Mouse (Mus musculus) kidney, adult 8-10 months (tissue): ENCODE data around the gene Lsm7.

ENCODE experiments used
- DNase-seq, 2 experiments: peaks; one replicate each; pipeline ENCODE4 v3.0.0; 2022

The Lsm7 gene

DNA sequence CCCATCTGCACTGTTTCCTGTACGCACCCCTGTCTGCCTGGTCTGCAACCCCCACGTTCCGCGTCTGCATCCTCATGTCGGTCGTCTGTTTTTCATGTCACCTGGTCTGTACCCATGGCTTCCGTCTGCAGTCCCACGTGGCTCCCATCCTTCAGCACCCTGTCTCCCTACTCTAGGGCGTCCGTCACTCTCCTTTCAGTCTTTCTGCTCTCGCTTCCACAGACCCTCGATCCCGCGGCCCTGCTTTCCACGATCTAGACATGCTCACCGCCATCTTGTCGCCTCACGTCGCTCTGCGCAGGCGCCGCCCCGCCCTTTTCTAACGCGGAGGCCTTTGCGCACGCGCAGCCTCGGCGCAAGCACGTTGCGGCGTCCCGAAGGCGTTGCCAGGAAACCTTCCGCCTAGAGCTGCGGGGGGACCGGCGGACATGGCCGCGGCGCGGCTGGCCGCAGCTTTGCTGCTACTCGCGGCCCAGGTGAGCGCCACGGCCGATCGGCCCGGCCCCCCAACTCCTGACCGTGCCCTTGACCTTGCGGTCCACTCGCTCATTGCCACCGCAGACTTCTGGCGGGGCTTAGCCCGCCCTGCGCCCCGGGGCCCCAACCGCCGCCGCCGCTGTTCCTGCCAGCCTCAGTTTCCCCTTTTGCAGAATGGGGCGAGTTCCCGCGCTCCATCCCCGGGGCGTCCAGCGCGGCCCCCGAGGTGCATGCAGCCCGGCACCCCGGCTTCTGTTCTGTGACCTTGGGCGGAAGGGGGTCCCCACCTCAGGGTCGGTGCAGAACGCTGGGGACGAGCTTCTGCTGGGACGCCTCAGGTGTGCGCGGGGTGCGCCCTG, at the start of gene Lsm7, which contains the start of gene Sppl2b:
Gene Lsm7 (minus strand): TSS at position 297 of the 836 bp plus-strand sequence.
Gene Sppl2b (plus strand): TSS at position 363 of the 836 bp plus-strand sequence.
- peak; percentile 94 to 96 for DNase-seq

DNA sequence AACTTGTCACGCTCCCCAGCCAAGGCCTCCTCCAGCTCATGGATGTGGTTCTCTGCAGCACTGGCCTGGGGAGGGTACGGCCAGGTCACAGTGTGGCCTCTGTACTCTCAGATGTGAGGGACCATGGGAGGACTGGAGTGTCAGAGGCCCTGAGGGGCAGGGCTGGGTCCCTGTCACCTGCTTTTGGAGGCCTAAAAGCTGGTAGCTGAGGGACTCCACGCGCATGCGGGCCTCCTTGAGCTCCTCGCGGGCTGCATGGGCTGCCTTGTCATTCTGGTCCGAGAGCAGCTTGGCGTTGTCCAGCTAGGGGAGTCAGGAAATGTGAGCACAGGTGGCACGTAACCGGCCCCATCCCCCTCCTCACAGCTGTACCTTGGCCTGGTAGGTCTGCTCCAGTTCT, 49.7 kb upstream of the Lsm7 start:
- DNase-seq, result no peak

DNA sequence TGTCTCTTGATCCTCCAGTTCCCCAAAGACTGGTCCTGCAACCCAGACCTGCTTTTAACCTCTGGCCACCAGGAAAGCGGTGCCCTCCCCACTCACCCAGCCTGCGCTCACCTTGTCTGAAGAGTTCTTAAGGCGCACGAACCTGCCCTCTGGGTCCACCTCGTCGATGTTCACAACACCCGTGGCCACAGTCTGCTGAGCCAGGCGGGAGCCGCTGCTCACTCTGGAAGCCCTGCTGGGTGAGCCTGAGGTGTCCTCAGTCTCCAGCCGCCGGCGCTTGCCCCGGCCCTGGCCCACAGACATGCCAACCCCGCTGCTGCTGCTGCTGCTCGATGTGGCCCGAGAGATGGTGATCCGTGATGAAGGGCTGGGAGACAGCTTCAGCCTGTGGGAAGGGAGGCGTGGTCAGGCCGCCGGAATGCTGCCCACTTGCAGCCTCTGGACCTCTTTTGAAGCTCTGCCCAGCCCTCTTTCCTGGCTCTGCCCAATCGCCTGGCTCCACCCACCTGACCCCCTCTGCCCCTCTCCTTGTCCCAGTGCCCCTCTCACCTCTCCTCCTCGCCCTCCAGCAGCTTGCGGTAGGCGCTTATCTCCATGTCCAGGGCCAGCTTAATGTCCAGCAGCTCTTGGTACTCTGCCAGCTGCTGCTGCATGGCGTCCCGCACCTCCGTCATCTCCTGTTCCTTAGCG, 49.1 kb upstream of the Lsm7 start:
- DNase-seq, result peak in 1 of 2 experiments; percentile 18

DNA sequence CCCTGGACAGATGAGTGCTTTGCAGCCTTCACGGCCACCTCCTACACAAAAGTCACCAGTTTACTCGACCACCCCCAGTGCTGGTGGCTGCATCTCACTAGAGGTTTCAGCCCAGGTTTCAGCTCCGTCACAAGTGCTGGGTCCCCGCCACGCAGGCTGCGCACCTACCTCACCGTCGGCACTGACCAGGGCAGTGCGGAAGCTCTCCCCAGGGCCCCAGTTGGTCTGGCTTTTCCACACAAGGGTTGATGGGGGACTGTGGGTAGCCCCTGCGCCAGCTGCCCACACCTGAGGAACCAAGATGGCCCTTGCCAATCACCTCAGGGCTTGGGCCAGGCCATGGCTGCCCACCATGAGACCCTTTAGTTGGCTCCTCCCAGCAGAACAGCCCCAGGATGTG, 48.3 kb upstream of the Lsm7 start:
- DNase-seq, result no peak

DNA sequence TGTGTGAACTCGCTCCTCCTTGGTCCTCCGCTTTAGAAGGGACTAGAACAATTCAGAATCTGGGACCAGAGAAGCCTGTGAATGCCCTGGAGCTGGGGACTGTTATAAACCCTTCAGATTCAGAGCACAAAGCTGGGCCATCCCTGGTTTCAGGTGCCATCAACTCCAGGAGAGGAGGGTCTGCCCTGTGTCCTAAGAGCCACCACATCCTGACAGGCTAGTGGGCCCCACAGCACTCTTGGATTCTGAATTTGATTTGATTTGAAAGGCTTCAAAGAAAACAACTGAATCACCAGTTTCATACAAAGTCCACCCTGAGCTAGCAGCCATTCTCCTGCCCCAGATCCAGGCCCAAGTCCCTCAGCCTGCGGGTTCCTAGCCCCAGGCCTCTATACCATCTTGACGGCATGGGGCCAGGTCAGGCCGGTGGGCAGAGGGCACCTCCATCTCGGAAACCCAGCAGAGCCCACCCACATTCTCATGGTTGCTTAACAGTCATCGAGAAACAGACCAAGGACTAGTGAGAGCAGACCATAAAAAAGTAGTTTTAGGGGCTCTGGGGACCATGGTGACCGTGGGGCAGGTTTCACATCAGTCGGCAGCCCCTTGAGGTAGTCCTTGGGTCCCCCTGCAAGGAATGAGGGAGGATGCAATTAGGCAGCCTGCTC, 47.4 kb upstream of the Lsm7 start:
- no peak for DNase-seq

DNA sequence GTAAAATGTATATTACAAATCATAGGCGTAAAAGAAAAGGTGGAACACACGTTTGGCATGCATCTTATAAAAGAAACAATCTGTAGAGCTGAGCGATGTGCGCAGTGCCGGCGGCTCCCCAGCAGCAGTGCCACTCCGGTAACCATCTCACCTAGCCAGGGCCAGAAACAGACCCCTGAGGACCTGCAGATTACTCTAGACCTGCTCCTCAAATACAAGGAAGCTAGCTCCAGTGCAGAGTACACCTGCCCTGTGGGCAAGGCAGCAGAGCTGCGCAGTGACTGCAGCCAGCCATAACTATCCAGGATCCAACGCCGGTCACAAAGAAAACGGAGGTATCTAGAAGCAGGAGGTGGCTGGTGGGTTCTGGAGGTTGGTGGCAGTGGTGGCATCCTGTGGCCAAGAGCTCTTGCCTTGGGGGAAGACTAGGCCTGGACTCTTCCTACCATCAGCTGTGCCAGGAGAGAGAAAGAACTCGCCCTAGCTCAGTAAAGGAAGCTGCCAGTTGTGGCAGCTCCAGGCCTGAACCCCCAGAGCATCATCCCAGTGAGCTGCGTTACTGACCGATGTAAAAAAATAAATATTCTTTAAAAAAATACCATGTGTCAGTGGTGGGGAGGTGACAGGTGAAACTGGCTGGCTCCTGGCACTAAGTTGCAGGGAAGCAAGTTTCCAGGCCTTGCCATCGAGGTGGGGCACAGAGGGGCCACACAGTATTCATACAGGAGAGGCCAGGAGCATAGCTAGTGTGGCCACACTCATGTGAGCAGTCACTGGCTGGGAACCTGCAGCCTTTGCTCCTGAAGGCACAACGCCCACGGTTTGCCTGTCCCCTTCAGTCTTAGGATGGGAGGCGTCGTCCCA, 46.6 kb upstream of the Lsm7 start:
- DNase-seq, result peak in 1 of 2 experiments; percentile 34

DNA sequence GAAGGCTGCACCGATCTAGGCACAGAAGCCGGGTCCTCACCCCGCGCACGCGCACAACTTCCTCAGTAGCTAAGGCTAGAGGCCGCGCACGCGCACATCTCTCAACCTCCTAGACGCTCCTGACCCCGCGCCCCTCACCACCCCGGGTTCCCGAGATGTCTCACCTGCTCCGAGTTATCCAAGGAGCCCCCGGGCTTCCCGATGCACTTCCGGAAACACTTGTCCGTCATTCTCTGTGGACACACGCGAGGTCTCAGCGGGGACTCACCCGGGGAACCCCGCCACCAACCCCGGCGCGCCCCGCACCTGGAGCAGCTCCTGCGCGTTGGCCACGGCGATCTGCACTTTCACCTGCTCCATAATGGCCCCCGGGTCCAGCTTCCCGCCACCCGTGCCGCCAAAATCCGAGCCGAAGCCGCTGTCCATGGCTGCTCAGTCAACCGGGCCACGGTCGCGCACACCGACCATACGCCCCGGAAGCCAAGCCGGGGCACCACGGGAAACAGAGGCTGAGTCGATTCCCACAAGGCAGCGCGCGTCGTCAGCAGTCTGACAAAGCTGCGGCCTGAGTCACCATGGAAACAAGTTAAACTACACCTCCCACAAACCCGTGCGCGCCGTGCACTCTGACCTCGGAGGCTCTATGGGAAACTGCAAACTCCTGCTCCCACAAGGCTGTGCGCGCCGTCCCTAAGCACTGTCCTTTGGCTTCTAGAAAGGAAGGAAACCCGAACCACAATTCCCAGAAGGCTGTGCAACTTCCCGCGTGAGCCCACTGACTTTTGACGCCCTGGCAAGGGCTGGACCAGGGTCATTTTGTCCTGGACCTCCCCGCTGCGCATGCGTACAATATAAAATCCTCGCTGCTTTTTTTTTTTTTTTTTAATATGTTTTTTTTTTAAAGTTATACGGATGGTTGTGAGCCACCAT, 45.6 kb upstream of the Lsm7 start, which contains the start of gene Timm13:
Gene Timm13 (minus strand): TSS at position 652 of the 930 bp plus-strand sequence.
- peak; percentile 99 to 100 for DNase-seq

DNA sequence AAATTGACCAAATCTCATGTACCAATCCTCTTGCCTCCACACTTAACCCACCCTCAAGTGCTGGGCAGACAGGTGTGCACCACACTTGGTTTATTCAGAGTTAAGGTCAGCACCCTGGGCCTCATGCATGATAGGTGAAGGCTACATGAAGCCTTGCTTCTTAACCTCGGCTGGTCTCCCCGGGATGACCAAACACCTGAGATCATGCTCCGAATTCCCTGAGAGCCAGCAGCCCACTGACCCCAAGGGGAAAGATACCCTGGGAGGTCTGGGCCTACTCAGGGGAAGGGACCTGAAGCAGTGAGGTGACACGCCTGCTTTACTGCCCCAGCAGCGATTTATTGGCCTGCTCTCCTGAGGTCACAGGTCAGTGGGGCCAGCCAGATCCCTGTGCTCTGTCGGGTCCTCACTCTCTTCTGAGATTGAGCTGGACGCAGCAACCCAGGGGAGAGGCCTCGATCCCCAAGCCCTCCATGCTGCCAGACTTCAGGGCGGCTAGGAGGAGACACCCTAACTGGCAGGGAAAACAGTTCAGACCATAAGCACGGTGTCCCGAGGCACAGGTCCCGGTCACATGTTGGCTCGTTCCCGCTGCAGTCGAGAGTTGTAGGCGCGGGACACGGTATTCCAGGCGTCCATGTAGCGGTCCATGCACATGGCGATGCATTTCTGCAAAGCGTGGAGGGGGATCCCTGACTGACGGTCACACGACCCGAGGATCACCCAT, 44.7 kb upstream of the Lsm7 start:
- no peak for DNase-seq

DNA sequence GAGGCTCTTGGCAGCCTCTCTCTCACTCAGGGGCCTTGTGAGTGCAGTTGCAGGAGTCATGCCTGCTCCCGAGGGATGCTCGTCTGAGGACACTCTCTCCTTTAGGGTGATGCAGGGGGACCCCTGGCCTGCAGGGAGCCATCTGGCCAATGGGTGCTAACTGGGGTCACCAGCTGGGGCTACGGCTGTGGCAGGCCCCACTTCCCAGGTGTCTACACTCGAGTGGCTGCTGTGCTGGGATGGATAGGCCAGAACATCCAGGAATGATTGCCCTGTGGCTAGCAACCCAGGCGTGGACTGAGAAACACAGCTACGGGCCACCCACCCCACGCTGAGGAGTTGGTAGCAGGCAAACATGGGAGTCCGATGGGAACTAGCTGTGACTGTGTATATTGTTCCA, 44.1 kb upstream of the Lsm7 start:
- DNase-seq, result peak in 1 of 2 experiments; percentile 15

DNA sequence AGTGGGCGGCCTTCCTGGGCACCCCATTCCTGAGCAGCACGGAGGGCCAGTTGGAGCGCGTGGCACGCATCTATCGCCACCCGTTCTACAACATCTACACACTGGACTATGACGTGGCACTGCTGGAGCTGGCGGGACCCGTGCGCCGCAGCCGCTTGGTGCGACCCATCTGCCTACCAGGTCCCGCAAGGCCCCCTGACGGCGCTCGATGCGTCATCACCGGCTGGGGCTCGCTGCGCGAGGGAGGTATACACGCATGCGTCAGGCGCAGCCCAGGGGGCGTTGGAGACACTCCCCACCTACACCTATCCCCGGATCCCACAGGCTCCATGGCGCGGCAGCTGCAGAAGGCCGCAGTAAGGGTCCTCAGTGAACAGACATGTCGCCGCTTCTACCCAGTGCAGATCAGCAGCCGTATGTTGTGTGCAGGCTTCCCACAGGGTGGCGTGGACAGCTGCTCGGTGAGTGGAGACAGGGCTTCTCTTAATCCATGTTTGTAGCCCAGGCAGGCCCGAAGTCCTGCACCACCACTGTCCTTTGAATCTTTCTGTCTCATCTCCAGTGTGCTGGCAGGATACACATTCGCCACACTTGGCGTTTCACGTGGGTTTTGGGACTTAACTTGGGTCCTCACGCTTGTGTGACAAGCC, 43.0 kb upstream of the Lsm7 start:
- no peak for DNase-seq

DNA sequence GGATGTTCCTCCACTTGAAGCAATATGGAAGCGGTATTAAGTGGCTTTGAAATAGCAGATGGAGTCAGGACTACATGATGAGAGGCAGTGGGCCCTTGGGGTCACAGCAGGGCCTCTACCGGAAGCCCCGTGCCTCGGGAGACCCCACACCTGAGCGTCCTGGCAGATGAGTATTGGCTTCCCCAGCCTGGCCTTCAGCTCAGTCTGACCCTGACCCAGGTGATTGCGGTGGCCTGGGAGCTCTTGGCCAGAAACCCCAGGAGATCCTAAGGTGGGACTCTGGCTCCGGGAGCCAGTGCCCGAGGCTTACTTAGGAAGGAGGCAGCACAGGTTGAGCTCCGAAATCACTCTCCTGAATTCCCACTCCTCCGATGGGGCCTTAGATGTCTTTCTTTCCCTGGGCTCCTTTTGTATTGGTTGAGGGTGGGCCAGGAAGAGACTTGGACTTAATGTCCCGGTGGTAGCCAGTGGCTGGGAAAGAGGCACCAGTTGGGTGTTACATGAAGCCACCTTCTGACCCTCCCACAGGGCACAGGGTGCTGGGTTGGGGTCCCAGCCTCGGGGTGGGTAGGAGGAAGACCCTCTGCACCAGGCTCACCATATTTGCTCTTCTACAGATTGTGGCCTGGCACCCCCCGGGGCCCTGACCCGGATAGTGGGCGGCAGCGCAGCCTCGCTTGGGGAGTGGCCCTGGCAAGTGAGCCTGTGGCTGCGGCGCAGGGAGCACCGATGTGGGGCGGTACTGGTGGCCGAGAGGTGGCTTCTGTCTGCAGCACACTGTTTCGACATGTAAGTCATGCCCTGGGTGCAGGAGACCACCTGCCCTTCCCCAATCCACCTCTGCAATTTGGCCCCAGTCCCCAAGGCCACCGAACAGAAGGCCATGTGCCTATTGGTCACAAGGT, 41.8 kb upstream of the Lsm7 start:
- DNase-seq, result no peak

DNA sequence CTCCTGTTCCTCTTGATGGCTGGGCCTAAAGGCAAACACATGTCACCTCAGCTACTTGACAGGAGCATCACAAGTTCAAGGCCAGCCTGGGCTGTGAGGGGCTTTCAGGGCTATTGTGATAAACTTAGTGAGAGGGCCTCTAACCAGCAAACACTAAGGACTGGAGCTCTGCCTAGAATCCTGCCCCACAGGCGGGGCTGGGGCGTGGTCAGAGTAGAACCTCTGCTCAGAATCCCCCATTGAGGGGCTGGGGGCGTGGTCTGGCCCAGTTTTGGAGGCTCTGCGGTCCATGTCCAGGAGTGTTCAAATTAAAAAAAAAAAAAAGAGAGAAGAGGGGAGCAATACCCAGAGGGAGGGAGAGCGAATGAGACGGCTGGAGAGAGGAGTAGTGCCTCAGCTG, 40.7 kb upstream of the Lsm7 start:
- DNase-seq, result no peak

DNA sequence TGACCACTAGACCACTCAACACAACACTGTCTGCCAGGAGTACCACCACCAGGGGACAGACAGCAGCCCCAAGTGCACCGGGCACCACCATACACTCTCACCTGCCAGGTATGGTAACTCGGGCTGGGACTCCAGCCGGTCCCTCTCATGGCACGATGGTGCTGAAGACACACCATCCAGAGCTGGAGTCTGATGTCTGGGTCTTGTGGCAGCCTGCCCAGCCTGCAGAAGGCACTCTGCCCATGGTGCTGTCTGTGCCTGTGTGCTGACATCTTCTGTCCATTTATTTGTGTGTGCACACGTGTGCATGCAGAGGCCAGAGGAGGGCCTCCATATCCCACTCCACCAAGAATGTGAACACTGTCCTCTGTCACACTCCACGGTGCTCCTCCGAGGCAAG, 40.1 kb upstream of the Lsm7 start:
- DNase-seq, result no peak

DNA sequence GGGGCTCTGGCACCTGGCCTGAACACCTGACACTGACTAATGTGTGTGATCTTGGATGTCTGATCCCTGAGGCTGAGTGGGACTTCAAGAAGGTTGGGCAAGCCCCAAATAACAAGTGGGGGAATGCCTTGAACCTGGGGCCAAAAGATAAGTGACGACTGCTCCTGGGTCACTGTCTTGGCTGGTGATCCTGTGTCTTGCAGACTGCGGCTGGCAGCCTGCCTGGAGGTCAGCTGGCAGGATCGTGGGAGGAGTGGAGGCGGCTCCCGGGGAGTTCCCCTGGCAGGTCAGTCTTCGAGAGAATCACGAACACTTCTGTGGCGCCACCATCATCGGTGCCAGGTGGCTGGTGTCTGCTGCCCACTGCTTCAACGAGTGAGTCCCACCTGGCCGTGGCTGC, 32.2 kb upstream of the Lsm7 start:
- DNase-seq, result peak; percentile 73 to 83

DNA sequence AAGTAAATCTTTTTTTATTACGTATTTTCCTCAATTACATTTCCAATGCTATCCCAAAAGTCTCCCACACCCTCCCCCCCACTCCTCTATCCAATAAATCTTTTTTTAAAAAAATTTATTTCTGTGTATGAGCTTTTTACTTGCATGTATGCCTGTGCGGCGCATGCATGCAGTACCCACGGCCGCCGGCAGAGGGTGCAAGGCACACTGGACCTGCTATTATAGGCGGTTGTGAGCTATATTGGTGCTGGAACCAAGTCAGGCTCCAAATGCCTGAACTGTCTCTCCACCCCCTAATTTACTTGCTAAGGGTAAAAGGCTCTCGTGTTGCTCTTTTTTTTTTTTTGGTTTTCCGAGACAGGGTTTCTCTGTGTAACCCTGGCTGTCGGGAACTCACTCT, 26.3 kb upstream of the Lsm7 start:
- DNase-seq, result peak in 1 of 2 experiments; percentile 84

DNA sequence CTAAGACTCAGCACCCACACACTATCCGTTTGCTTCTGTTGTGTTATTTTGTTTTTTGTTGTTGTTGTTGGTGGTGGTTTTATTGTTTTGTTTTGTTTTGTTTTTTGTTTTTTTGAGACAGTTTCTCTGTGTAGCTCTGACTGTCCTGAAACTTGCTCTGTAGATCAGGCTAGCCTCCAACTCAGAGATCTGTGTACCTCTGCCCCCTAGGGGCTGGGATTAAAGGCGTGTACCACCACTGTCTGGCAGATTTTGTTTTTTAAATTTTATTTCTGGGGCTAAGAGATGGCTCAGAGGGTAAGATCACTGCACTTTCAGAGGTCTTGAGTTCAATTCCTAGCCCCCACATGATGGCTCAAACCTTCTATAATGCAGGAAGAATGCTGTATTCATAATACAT, 25.9 kb upstream of the Lsm7 start:
- no peak for DNase-seq

DNA sequence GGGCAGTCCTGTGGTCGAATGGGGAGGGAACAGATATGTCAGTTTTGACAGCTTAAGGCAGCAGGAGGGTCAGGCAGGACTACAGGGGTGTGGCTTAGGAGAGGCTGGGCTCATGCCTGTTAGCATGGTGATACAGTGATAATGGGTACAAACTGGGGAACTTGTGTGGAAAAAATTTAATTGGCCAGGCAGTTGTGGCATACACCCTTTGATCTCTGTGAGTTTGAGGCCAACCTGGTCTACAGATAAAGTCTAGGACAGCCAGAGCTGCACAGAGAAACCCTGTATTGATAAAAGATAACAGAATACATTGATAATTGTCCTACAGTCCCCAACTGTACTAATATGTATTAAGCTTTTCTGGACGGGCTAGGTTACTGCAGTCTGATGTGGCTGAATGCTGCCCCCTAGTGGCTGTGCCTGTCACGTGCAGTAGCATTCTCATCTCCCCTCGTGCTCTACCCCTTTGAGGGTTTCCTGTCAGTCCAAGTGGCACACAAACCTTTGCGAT, 25.2 kb upstream of the Lsm7 start:
- DNase-seq, result peak in 1 of 2 experiments; percentile 74

DNA sequence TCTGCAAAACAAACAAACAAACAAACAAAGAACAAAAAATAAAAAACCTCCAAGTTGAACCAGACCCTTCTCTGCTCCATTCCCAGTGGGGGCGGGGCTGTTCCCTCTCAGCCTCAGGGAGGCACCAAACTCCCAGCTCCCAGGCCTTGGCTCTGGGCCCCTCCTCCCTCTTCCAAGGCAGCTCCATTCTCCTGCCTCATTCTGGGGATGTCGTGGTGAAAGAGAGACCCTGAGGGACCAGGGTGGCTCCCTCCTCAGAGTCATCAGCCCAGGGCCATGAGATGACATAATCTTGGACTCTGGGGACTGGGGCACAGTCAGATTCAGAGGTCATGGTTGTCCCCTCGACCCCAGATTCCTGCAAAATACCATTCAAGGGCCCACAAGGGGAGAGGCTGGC, 21.6 kb upstream of the Lsm7 start:
- DNase-seq, result no peak

DNA sequence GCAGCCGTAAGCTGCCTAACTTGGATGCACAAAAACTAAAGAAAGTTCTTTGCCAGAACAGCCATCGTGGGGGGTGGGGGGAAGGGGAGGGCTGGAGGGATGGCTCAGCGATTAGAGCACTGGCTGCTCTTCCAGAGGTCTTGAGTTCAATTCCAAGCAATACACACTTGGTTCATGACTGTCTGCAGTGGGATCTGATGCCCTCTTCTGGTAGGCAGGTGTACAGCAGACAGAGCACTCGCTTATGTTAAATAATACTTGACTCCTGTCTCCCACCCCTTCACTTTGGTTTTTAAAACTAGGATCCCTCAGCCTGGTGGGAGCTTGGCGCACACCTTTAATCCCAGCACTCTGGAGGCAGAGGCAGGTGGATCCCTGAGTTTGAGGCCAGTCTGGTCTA, 21.0 kb upstream of the Lsm7 start:
- peak; percentile 36 to 70 for DNase-seq
